Mouse (Mus musculus): ENCODE measurements around the gene Map2k6.
"Not testable (repeated sequence)": the region's sequence is repeated elsewhere in the genome, so short reads cannot be mapped to it uniquely, and the experiment has no call there.

The Map2k6 gene

GRCm38 (mm10) chr11:110398553-110399239 lies at the start of gene Map2k6:
Gene Map2k6 (plus strand): TSS chr11:110399122.
- peak; percentile 83 to 93 for DNase-seq

- DNase-seq: no peak
Observed at GRCm38 (mm10) chr11:110354261-110354660, 44.7 kb upstream of the Map2k6 start.

- not testable (repeated sequence) for DNase-seq
Observed at GRCm38 (mm10) chr11:110355131-110355530, 43.8 kb upstream of the Map2k6 start.

- peak; percentile 42 to 51 for DNase-seq
Observed at GRCm38 (mm10) chr11:110357756-110358551, 41.0 kb upstream of the Map2k6 start.

- DNase-seq: peak in 1 of 2 experiments; percentile 13
Observed at GRCm38 (mm10) chr11:110365016-110365415, 33.9 kb upstream of the Map2k6 start.

GRCm38 (mm10) chr11:110366902-110367301 lies 32.0 kb upstream of the Map2k6 start:
- no peak for DNase-seq

- DNase-seq: no peak
Observed at GRCm38 (mm10) chr11:110367638-110368037, 31.3 kb upstream of the Map2k6 start.

- no peak for DNase-seq
Observed at GRCm38 (mm10) chr11:110369312-110370019, 29.5 kb upstream of the Map2k6 start.

- DNase-seq: no peak
Observed at GRCm38 (mm10) chr11:110371827-110372226, 27.1 kb upstream of the Map2k6 start.

- no peak for DNase-seq
Observed at GRCm38 (mm10) chr11:110372266-110372954, 26.5 kb upstream of the Map2k6 start.

- no peak for DNase-seq
Observed at GRCm38 (mm10) chr11:110374036-110374435, 24.9 kb upstream of the Map2k6 start.

GRCm38 (mm10) chr11:110379661-110380309 lies 19.1 kb upstream of the Map2k6 start:
- DNase-seq: peak; percentile 37 to 41

- DNase-seq: no peak
Observed at GRCm38 (mm10) chr11:110380310-110380668, 18.6 kb upstream of the Map2k6 start.

- DNase-seq: no peak
Observed at GRCm38 (mm10) chr11:110385487-110385886, 13.4 kb upstream of the Map2k6 start.

GRCm38 (mm10) chr11:110392763-110393162 lies 6.2 kb upstream of the Map2k6 start:
- no peak for DNase-seq

GRCm38 (mm10) chr11:110394788-110395452 lies 4.0 kb upstream of the Map2k6 start:
- no peak for DNase-seq

GRCm38 (mm10) chr11:110396085-110396484 lies 2.8 kb upstream of the Map2k6 start:
- DNase-seq: no peak

- DNase-seq: no peak
Observed at GRCm38 (mm10) chr11:110399240-110400150, 573 bp downstream of the Map2k6 start.

GRCm38 (mm10) chr11:110400283-110400682 lies 1.4 kb downstream of the Map2k6 start:
- DNase-seq: no peak

GRCm38 (mm10) chr11:110402671-110403070 lies 3.7 kb downstream of the Map2k6 start:
- DNase-seq: no peak

- DNase-seq: no peak
Observed at GRCm38 (mm10) chr11:110403602-110404001, 4.7 kb downstream of the Map2k6 start.
